Mouse (Mus musculus) limb, embryonic 11.5 days (tissue): ENCODE measurements around the gene Arl6ip4. TPM values are rescaled to one million over a fixed set of nuclear protein-coding genes. Genes with fewer than 3 reads are reported as not detected.

Experiments used
- ATAC-seq: fragments of 200-750 bp; cut with Nextera tagmentation; 2 replicates; pipeline ENCODE4 v1.8.0; 2017; ENCODE audit warnings: low read depth; ENCODE audit not compliant: insufficient number of reproducible peaks, low FRiP score, low TSS enrichment
- DNase-seq: peaks from one replicate; pipeline ENCODE4 v3.0.0-alpha.2; 2015; ENCODE audit warnings: low spot score
- H3K27ac ChIP-seq: fragments of 300-500 bp; sonication (generic); replicated peaks from 2 replicates; pipeline ENCODE4 v1.5.1; 2014; ENCODE audit warnings: low read depth, mild to moderate bottlenecking, low read length
- H3K27me3 ChIP-seq: fragments of 300-500 bp; sonication (generic); 2 replicates; pipeline ENCODE4 v1.6.1; 2014; ENCODE audit warnings: mild to moderate bottlenecking, low read length, mixed read lengths; ENCODE audit not compliant: control insufficient read depth, insufficient read depth
- H3K36me3 ChIP-seq: fragments of 300-500 bp; sonication (generic); 2 replicates; pipeline ENCODE4 v1.6.1; 2014; ENCODE audit warnings: mild to moderate bottlenecking, low read length, moderate library complexity, mixed read lengths; ENCODE audit not compliant: control insufficient read depth, insufficient read depth
- H3K4me1 ChIP-seq: fragments of 300-500 bp; sonication (generic); 2 replicates; pipeline ENCODE4 v1.6.1; 2014; ENCODE audit warnings: low read length, mixed read lengths; ENCODE audit not compliant: control insufficient read depth, insufficient read depth
- H3K4me2 ChIP-seq: fragments of 300-500 bp; sonication (generic); 2 replicates; pipeline ENCODE4 v1.6.1; 2014; ENCODE audit warnings: low read depth, mild to moderate bottlenecking, moderate library complexity; ENCODE audit not compliant: severe bottlenecking
- H3K4me3 ChIP-seq: fragments of 300-500 bp; sonication (generic); 2 replicates; pipeline ENCODE4 v1.5.1; 2014; ENCODE audit warnings: low read depth, low read length
- H3K9ac ChIP-seq: fragments of 300-500 bp; sonication (generic); 2 replicates; pipeline ENCODE4 v1.6.1; 2014; ENCODE audit warnings: mild to moderate bottlenecking, low read length
- H3K9me3 ChIP-seq: fragments of 300-500 bp; sonication (generic); 2 replicates; pipeline ENCODE4 v1.6.1; 2016; ENCODE audit warnings: low read length; ENCODE audit not compliant: control insufficient read depth
- WGBS: fragments of 180-500 bp; shearing (Covaris S2); extraction: QIAGEN DNeasy Blood & Tissue Kit; methylation state at CpG from one replicate; pipeline ENCODE4 v1.1.7; 2014; 5-methylcytosine and 5-hydroxymethylcytosine counted together
- polyA plus RNA-seq: library from polyadenylated mRNA; unstranded; fragments of >200 nt; fragmentation: Nextera tagmentation; extraction: Ambion mirVana; gene quantifications from 2 replicates; pipeline ENCODE4 v1.2.1, GENCODE M21; 2014

Arl6ip4 gene
- polyA plus RNA-seq, result 116 TPM in 2 replicates

DNA sequence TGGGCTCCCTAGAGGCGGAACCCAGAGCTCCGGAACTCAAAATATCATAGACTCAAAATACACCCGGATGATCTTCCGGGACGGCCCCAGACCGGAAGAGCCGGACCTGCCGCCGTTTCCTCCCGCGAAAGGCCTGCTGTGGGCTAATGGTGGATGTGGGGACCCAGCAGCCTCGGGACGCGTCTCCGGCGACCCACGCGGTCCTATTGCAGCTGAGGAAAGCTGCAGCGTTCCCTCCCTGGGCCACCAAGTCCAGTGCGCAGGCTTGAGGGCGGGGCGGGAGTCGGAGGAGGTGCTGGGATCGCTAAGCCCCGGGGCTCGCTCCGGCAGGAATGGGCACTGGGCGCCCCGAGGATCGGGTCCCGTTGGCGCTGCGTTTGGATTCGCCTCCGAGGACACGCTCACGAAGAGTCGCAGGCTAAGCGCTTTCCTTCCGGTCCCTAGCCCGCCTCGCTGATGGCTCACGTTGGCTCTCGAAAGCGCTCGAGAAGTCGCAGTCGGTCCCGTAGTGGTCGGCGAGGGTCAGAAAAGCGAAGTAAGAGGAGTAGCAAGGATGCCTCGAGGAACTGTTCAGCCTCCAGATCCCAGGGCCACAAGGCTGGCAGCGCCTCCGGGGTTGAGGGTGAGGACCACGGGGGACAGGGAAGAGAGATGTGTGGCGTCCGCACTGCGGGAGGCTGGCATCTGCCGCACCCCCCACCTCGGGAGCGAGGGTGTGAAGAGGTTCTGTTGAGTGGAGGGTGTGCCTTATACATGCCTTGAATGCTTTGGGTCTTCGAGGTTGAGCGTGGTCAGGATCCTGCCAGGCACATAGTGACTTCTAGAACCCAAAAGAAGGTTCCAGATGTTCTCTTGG is at the start of gene Arl6ip4:
TSS of gene Arl6ip4 (plus strand) at position 100 of the 856 bp plus-strand sequence.
- H3K27ac ChIP-seq, result peak within 1 kb of the TSS; percentile 38; the same call in 1 of the 2 replicates
- H3K27me3 ChIP-seq, result no peaks in the 10 kb centered on the region
- peak; percentile 89 for DNase-seq
- H3K4me2 ChIP-seq, result peak within 1 kb of the TSS; percentile 92
- H3K4me1 ChIP-seq, result peaks cover 8% of the 10 kb centered on the region
- H3K36me3 ChIP-seq, result peaks cover 14% of the 10 kb centered on the region
- ATAC-seq, result no peak
- H3K4me3 ChIP-seq, result peak within 1 kb of the TSS; percentile 89
- H3K9me3 ChIP-seq, result no peaks in the 10 kb centered on the region
- peak within 1 kb of the TSS; percentile 86 for H3K9ac ChIP-seq
- WGBS, result 2% methylated on average over 64 of the region's 64 CpGs

DNA sequence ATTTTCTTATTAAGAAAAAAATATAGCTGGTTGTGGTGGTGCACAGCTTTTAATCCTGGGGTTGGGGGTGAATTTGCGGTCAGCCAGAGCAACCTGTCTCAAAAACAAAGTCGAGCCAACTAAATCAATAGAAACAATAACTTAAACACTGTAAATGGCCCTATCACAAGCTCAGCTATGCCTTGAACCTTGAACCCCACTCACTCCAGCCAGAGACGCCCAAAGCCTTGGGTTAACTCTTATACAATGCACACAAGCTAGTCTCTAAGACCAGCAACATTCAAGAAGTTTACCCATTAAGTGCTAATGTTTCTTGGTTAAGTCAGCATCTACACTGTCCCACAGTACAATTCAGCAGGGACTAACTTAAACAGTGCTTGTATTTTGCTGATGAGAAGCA is 46.2 kb upstream of the Arl6ip4 start:
- Histone ChIP-seq H3K36me3 (no peaks in the 10 kb centered on the region), H3K27me3 (no peaks in the 10 kb centered on the region), H3K27ac (no peak overlapping the region), H3K4me1 (no peaks in the 10 kb centered on the region), H3K9ac (no peak overlapping the region), H3K4me3 (no peak overlapping the region), H3K9me3 (no peaks in the 10 kb centered on the region), H3K4me2 (no peak overlapping the region)
- no peak for ATAC-seq
- WGBS, result 87% methylated on average over 3 of the region's 3 CpGs
- DNase-seq, result no peak

DNA sequence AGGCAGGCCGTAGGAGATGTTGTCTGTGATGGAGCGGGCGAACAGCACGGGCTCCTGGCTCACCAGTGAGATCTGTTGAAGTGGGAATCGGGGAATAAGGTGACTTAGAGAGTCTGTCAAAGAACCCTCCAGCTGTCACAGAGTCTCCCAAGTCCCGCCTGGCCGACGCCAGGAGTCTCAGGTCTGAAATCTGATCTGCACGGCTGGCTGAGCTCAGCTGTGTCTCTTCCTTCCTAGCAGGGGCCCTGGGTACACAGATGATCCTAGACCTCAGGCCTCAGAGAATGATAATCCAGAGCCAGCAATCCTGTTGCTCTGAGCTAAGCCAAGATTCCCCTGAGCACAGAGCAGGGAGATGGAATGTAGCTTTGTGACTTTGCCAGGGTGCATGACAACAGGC is 42.2 kb upstream of the Arl6ip4 start:
- Histone ChIP-seq H3K4me3 (no peak overlapping the region), H3K9me3 (no peaks in the 10 kb centered on the region), H3K9ac (no peak overlapping the region), H3K4me2 (no peak overlapping the region), H3K4me1 (no peaks in the 10 kb centered on the region), H3K36me3 (no peaks in the 10 kb centered on the region), H3K27ac (no peak overlapping the region), H3K27me3 (no peaks in the 10 kb centered on the region)
- ATAC-seq, result no peak
- no peak for DNase-seq
- WGBS, result 43% methylated on average over 9 of the region's 9 CpGs

DNA sequence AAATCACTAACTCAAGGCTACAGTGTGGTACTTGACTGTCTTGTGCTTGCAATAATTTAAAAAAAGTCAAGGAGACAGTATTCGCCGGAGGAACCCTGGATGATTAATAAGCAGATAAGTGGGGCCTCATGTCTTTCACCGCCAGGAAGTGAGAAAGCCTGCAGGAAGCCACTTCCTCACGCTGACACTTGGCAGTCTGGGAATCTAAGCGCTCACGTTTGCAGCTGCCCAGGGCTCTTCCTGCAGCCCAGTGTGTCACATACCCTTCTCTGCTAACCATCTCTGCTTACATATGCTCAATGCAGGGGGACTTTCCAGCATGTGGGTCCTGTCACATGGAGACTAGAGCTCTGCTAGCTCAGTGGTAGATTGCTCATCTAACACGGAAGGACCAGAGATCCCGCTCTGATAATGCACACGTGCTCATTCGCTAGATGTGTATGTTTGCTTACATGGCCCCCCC is 41.0 kb upstream of the Arl6ip4 start:
- no peak overlapping the region for H3K27ac ChIP-seq
- H3K9ac ChIP-seq, result no peak overlapping the region
- no peaks in the 10 kb centered on the region for H3K4me1 ChIP-seq
- H3K9me3 ChIP-seq, result no peaks in the 10 kb centered on the region
- ATAC-seq (no peak), DNase-seq (no peak)
- H3K4me3 ChIP-seq, result no peak overlapping the region
- H3K27me3 ChIP-seq, result no peaks in the 10 kb centered on the region
- no peaks in the 10 kb centered on the region for H3K36me3 ChIP-seq
- H3K4me2 ChIP-seq, result no peak overlapping the region
- 50% methylated on average over 10 of the region's 10 CpGs for WGBS

DNA sequence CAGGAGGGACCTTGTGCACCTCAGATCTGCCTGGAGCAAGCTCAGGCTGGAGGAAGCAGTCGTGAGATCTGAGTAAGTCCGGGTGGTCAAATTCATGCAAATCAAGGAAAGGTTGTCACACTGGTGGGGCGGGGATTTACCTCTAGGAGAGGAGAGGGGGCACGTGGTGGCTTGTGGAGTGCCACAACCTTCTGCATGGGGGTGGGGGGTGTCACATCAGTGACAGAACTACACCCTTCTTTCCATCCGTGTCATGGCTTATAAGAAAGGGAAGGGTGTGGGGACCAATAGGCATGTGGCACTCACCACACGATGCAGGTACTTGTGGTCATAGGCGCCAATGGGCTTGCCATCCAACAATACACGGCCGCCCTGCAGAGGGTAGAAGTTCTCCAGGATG is 40.2 kb upstream of the Arl6ip4 start:
- Histone ChIP-seq H3K27me3 (no peaks in the 10 kb centered on the region), H3K4me3 (no peak overlapping the region), H3K4me2 (no peak overlapping the region), H3K27ac (no peak overlapping the region), H3K9me3 (no peaks in the 10 kb centered on the region), H3K9ac (no peak overlapping the region), H3K4me1 (no peaks in the 10 kb centered on the region), H3K36me3 (no peaks in the 10 kb centered on the region)
- DNase-seq, result no peak
- no peak for ATAC-seq
- 71% methylated on average over 9 of the region's 9 CpGs for WGBS

DNA sequence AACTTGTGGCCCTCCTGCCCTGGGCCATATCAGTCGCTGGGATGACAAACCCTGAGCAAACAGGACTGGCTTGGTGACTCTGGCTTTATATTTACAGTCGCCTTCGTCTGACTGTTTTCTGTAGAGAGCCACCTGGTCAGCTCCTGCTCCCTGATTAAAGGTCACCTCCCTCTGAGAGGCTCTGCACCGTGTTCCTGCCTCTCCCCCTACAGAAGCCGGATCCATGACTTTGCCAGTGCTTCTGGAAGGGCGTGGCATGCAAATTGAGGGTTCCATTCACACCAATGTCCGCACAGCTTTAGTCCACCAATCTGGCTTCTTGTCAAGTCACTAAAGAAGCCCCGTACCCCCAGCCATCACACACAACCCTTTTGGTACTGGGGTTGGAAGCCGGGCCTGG is 39.3 kb upstream of the Arl6ip4 start:
- no peak for DNase-seq
- no peak for ATAC-seq
- Histone ChIP-seq H3K4me2 (no peak overlapping the region), H3K9me3 (no peaks in the 10 kb centered on the region), H3K4me3 (no peak overlapping the region), H3K36me3 (no peaks in the 10 kb centered on the region), H3K27me3 (no peaks in the 10 kb centered on the region), H3K27ac (no peak overlapping the region), H3K4me1 (no peaks in the 10 kb centered on the region), H3K9ac (no peak overlapping the region)
- 48% methylated on average over 9 of the region's 9 CpGs for WGBS

DNA sequence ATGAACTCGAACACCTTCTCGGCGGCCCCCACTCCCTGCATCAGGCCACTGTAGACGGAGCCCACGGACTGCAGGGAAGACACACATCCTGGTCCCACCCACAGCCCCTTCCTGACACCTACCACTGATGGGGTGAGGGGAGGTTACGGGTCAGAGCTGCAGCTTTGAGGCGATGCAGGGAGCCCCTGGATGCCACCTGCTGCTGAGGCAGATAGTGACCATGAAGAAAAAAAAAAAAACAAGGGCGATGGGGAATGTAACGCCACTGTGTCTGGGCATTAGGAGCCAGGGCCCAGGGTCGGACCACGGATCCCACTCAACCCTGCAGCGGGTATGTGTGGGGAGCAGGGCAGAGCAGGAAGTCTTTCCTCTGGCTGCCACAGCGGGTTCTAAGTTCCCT is 38.6 kb upstream of the Arl6ip4 start:
- Histone ChIP-seq H3K4me1 (no peaks in the 10 kb centered on the region), H3K27me3 (no peaks in the 10 kb centered on the region), H3K4me3 (no peak overlapping the region), H3K9ac (no peak overlapping the region), H3K36me3 (no peaks in the 10 kb centered on the region), H3K9me3 (no peaks in the 10 kb centered on the region), H3K27ac (no peak overlapping the region), H3K4me2 (no peak overlapping the region)
- no peak for ATAC-seq
- no peak for DNase-seq
- WGBS, result 80% methylated on average over 13 of the region's 13 CpGs

DNA sequence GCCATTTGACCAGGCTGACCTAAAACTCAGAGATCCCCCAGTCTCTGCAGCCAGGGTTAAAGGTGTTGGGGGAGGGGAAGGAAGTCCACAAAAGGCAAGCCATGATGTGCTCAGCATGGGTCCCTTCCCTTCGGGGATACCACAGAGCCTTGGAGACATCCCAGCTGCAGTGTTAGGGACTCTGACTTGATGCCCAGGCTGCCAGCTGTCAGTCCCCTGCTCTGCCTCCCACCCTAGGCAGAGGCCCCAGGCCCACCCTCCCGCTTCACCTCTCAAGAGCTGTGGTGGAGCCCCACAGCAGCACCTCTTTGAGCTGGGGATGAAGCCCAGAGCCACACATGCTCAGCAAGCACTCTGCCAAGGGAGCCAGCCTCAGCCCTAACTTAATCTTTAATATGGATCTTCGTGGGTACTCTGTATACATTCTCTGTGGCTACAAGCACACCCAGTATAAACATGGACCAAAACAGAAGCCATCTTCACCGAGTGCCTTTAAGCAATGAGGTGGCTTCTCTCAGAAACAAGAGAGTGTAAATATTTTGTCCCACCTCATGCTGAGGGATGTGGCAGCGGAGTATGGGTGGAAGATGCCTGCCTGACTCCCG is 37.9 kb upstream of the Arl6ip4 start:
- Histone ChIP-seq H3K9me3 (no peaks in the 10 kb centered on the region), H3K36me3 (no peaks in the 10 kb centered on the region)
- WGBS, result 60% methylated on average over 6 of the region's 6 CpGs

More for the DNA sequence above, 37.9 kb upstream of the Arl6ip4 start:
- no peak overlapping the region for H3K9ac ChIP-seq
- no peak overlapping the region for H3K4me3 ChIP-seq
- H3K4me1 ChIP-seq, result no peaks in the 10 kb centered on the region
- no peak overlapping the region for H3K4me2 ChIP-seq
- no peak for DNase-seq
- no peak for ATAC-seq
- H3K27ac ChIP-seq, result no peak overlapping the region
- H3K27me3 ChIP-seq, result no peaks in the 10 kb centered on the region
